Mouse (Mus musculus) ES-E14 (cell line): ENCODE results near the gene Ethe1.

ENCODE experiments used
- CHD2 ChIP-seq: IDR thresholded peaks from 2 replicates; pipeline ENCODE4 v1.6.1; 2014; ENCODE audit warnings: mild to moderate bottlenecking, low read depth, low read length, inconsistent platforms
- HCFC1 ChIP-seq: IDR thresholded peaks from 2 replicates; pipeline ENCODE4 v1.6.1; 2012; ENCODE audit warnings: low read length, inconsistent platforms, borderline replicate concordance; ENCODE audit not compliant: insufficient read depth
- MAFK ChIP-seq: IDR thresholded peaks from 2 replicates; pipeline ENCODE4 v1.6.1; 2014; ENCODE audit warnings: mild to moderate bottlenecking, low read depth, low read length, inconsistent platforms; ENCODE audit not compliant: insufficient read depth
- ZC3H11A ChIP-seq: IDR thresholded peaks from 2 replicates; pipeline ENCODE4 v1.6.1; 2012; ENCODE audit warnings: low read depth, mild to moderate bottlenecking, inconsistent platforms, low read length, borderline replicate concordance
- ZNF384 ChIP-seq: IDR thresholded peaks from 2 replicates; pipeline ENCODE4 v1.6.1; 2012; ENCODE audit warnings: low read depth, low read length, inconsistent platforms

DNA sequence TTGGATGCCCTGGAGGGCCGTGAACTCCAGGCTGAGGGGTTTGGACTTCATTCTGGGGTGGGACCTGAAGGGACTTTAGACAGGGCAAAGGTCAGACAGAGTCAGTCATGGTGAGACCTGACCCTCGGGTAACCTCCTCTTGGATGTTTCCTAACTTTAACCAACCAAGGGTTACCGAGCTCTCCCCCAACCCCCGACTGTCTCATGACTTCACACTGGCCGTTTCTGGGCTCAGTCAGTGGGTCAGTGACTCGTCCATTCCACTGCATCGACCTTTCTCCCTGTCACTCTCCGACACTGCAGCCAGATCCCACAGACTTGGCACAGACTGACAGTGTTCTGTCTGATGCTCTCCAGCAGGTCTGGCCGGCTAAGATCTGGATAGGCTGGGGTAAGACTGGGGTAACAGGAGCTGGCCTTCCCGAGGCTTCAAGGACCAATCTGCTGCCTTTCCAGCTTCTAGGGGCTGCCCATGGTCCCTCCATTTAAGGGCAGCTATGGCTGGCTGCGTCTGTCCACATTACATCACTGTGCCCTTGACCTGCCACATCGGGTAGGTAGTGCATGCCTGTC lies 13.0 kb upstream of the Ethe1 start:
- TF ChIP-seq ZC3H11A = no peak
- no peak for TF ChIP-seq MAFK
- TF ChIP-seq CHD2 = no peak
- no peak for TF ChIP-seq HCFC1
- TF ChIP-seq ZNF384 = no peak
